Mouse (Mus musculus): ENCODE measurements at regions not wholly inside any gene's neighbourhood (a gene's known extent, or its start where the extent isn't known, plus 50 kb on each side); places are given as distances from the start of the nearest gene placed in this dataset.

- no peak for TF ChIP-seq CTCF (IDR thresholded peaks at IDR 0.05; ENCODE audit: extremely low read depth, insufficient read depth, low read length)
- TF ChIP-seq POLR2A (IDR thresholded peaks at IDR 0.05; ENCODE audit: extremely low read depth, insufficient read depth, low read length): no peak
These were observed 71.2 kb upstream of the Tmem189 start for GRCm38 (mm10) chr2:167760681-167761403.
